ENCODE assay signal across 11 mouse cellular contexts in genomic region chr10:81152609-81153008, GRCm38 (mm10). TPM values are rescaled to one million over a fixed set of nuclear protein-coding genes. Genes with fewer than 3 reads are reported as not detected.
A peak's percentile ranks its signal among the peaks of the same experiment; 100 is the strongest.
DNase-seq lines count a peak whose midpoint lies in the region; ATAC-seq and TF ChIP-seq lines count a peak whose summit lies in the region.
"Had no signal": no experiment of that assay in that cellular context is flagged by ENCODE, and none has a peak within 500 bp of the region (broad histone marks: within the 10 kb centered on the region; RNA-seq: fewer than 3 reads in every experiment).

No protein-coding gene starts in this region.

- H3K27me3 ChIP-seq in heart, embryonic 16.5 days (ENCODE audit: control insufficient read depth, insufficient read depth, low read length), result no peaks in the 10 kb centered on the region
- H3K27me3 ChIP-seq in midbrain, embryonic 12.5 days, result no peaks in the 10 kb centered on the region
- no peaks in the 10 kb centered on the region for H3K27me3 ChIP-seq in midbrain, embryonic 16.5 days (ENCODE audit: control insufficient read depth, insufficient read depth, low read depth, low read length)
- H3K27me3 ChIP-seq in limb, embryonic 13.5 days, result no peaks in the 10 kb centered on the region
- no peaks in the 10 kb centered on the region for H3K27me3 ChIP-seq in stomach, postnatal 0 days (ENCODE audit: control insufficient read depth, insufficient read depth, low read length)

- DNase-seq in heart, adult 8-10 months (ENCODE audit: low spot score), result no peak
- peak; percentile 37 for DNase-seq in stomach, postnatal 0 days (ENCODE audit: low spot score)
- DNase-seq in urinary bladder, postnatal 14 days (ENCODE audit: low spot score), result no peak
- DNase-seq: cerebellum, adult 8-10 months had no signal

- 55% methylated on average over 12 of the region's 12 CpGs for WGBS in heart, embryonic 16.5 days
- WGBS in midbrain, embryonic 12.5 days, result 81% methylated on average over 12 of the region's 12 CpGs
- WGBS in midbrain, embryonic 16.5 days, result 82% methylated on average over 12 of the region's 12 CpGs
- 77% methylated on average over 12 of the region's 12 CpGs for WGBS in limb, embryonic 13.5 days
- WGBS in stomach, postnatal 0 days, result 66% methylated on average over 12 of the region's 12 CpGs

- TF ChIP-seq EP300 in stomach, postnatal 0 days (optimal IDR thresholded peaks at IDR 0.05), result no peak

- no peak; the same call in 1 of the 2 replicates for ATAC-seq in heart, embryonic 16.5 days (replicated peaks; ENCODE audit: extremely low read depth, insufficient read depth, low FRiP score)
- no peak for ATAC-seq in midbrain, embryonic 12.5 days (ENCODE audit: low FRiP score, low read depth)
- ATAC-seq in midbrain, embryonic 16.5 days, result no peak
- no peak for ATAC-seq in limb, embryonic 13.5 days (ENCODE audit: low FRiP score, low read depth)
- 0 out of 2 replicates have a peak, but pooled peaks have one; percentile 11 for ATAC-seq in stomach, postnatal 0 days (ENCODE audit: low FRiP score, low TSS enrichment)
- ATAC-seq: hindbrain, postnatal 0 days had no signal

- peak overlapping the region; percentile 53 for H3K27ac ChIP-seq in heart, embryonic 16.5 days (ENCODE audit: low read length)
- H3K27ac ChIP-seq in midbrain, embryonic 12.5 days (replicated peaks), result peak overlapping the region; percentile 49; the same call in 1 of the 2 replicates
- H3K27ac ChIP-seq in midbrain, embryonic 16.5 days (ENCODE audit: low read length), result no peak overlapping the region
- H3K27ac ChIP-seq in limb, embryonic 13.5 days, result 0 out of 2 replicates have a peak overlapping the region, but pooled peaks have one; percentile 48
- peak overlapping the region; percentile 35 for H3K27ac ChIP-seq in stomach, postnatal 0 days (replicated peaks)
- H3K27ac ChIP-seq: hindbrain, postnatal 0 days had no signal

- peaks cover 62% of the 10 kb centered on the region for H3K36me3 ChIP-seq in heart, embryonic 16.5 days (ENCODE audit: control insufficient read depth, insufficient read depth)
- H3K36me3 ChIP-seq in midbrain, embryonic 12.5 days, result peaks cover 84% of the 10 kb centered on the region
- H3K36me3 ChIP-seq in midbrain, embryonic 16.5 days (ENCODE audit: control insufficient read depth, insufficient read depth, low read length), result peaks cover 56% of the 10 kb centered on the region
- peaks cover 89% of the 10 kb centered on the region for H3K36me3 ChIP-seq in limb, embryonic 13.5 days
- peaks cover 47% of the 10 kb centered on the region for H3K36me3 ChIP-seq in stomach, postnatal 0 days (ENCODE audit: control insufficient read depth, insufficient read depth, low read length)

- peaks cover 5% of the 10 kb centered on the region; the same call in 1 of the 2 replicates for H3K4me1 ChIP-seq in heart, embryonic 16.5 days (ENCODE audit: control insufficient read depth, insufficient read depth, low read length)
- no peaks in the 10 kb centered on the region for H3K4me1 ChIP-seq in midbrain, embryonic 12.5 days
- H3K4me1 ChIP-seq in midbrain, embryonic 16.5 days (ENCODE audit: control insufficient read depth, insufficient read depth, low read length), result no peaks in the 10 kb centered on the region
- 0 out of 2 replicates have a peak, but pooled peaks cover 4% of the 10 kb centered on the region for H3K4me1 ChIP-seq in limb, embryonic 13.5 days
- H3K4me1 ChIP-seq in stomach, postnatal 0 days (replicated peaks; ENCODE audit: control insufficient read depth, insufficient read depth), result no peaks in the 10 kb centered on the region

- no peak overlapping the region for H3K4me3 ChIP-seq in heart, embryonic 16.5 days (ENCODE audit: low read length)
- no peak overlapping the region for H3K4me3 ChIP-seq in midbrain, embryonic 12.5 days
- no peak overlapping the region for H3K4me3 ChIP-seq in midbrain, embryonic 16.5 days (ENCODE audit: low read depth, low read length)
- H3K4me3 ChIP-seq in limb, embryonic 13.5 days, result no peak overlapping the region
- H3K4me3 ChIP-seq in stomach, postnatal 0 days (ENCODE audit: low read depth, low read length), result no peak overlapping the region

- H3K9me3 ChIP-seq in heart, embryonic 16.5 days (replicated peaks; ENCODE audit: control insufficient read depth, low read length), result no peaks in the 10 kb centered on the region
- no peaks in the 10 kb centered on the region for H3K9me3 ChIP-seq in midbrain, embryonic 12.5 days
- no peaks in the 10 kb centered on the region for H3K9me3 ChIP-seq in midbrain, embryonic 16.5 days (replicated peaks; ENCODE audit: control insufficient read depth, low read length, poor library complexity, severe bottlenecking)
- H3K9me3 ChIP-seq in limb, embryonic 13.5 days, result no peaks in the 10 kb centered on the region
- H3K9me3 ChIP-seq in stomach, postnatal 0 days (ENCODE audit: control insufficient read depth, low read length), result no peaks in the 10 kb centered on the region

- TF ChIP-seq CTCF in stomach, postnatal 0 days (IDR thresholded peaks at IDR 0.05; ENCODE audit: low read depth), result no peak

- H3K4me2 ChIP-seq in heart, embryonic 16.5 days (ENCODE audit: low read depth, low read length), result no peak overlapping the region
- no peak overlapping the region for H3K4me2 ChIP-seq in midbrain, embryonic 12.5 days (replicated peaks)
- no peak overlapping the region for H3K4me2 ChIP-seq in midbrain, embryonic 16.5 days (ENCODE audit: low read length)
- no peak overlapping the region for H3K4me2 ChIP-seq in limb, embryonic 13.5 days (replicated peaks)
- no peak overlapping the region for H3K4me2 ChIP-seq in stomach, postnatal 0 days (replicated peaks; ENCODE audit: low read depth)

- no peak overlapping the region for H3K9ac ChIP-seq in heart, embryonic 16.5 days (ENCODE audit: low read length)
- H3K9ac ChIP-seq in midbrain, embryonic 12.5 days (replicated peaks), result no peak overlapping the region
- H3K9ac ChIP-seq in midbrain, embryonic 16.5 days (ENCODE audit: low read depth, low read length), result no peak overlapping the region
- H3K9ac ChIP-seq in limb, embryonic 13.5 days, result no peak overlapping the region
- H3K9ac ChIP-seq in stomach, postnatal 0 days (ENCODE audit: low read length), result peak overlapping the region; percentile 23; the same call in 1 of the 2 replicates

RNA-seq across cellular contexts. Expression of gene Pias4, which starts 15.1 kb away (rescaled TPM):
- polyA plus RNA-seq in heart, embryonic 16.5 days (2015; fragmentation: Nextera tagmentation; extraction: Ambion mirVana), result 34.7 and 37.5 TPM in 2 replicates
- 10 to 100 TPM; 16.8 to 18.6 (median 17.0) TPM for total RNA-seq in heart, adult 8-10 months (2022)
- 58.6 and 64.9 TPM in 2 replicates for polyA plus RNA-seq in midbrain, embryonic 12.5 days (2016; fragmentation: Nextera tagmentation; extraction: Ambion mirVana)
- 49.7 and 52.2 TPM in 2 replicates for polyA plus RNA-seq in midbrain, embryonic 16.5 days (2015; fragmentation: Nextera tagmentation; extraction: Ambion mirVana)
- 62.2 and 62.3 TPM in 2 replicates for polyA plus RNA-seq in limb, embryonic 13.5 days (2015; fragmentation: Nextera tagmentation; extraction: Ambion mirVana)
- polyA plus RNA-seq in stomach, postnatal 0 days (2015; fragmentation: Nextera tagmentation; extraction: Ambion mirVana), result 18.7 and 20.9 TPM in 2 replicates

RNA-seq across cellular contexts. Expression of gene Zbtb7a, which starts 17.6 kb away (rescaled TPM):
- polyA plus RNA-seq in heart, embryonic 16.5 days (2015; fragmentation: Nextera tagmentation; extraction: Ambion mirVana), result 25.5 and 30.1 TPM in 2 replicates
- 10 to 100 TPM; 39.4 to 41.9 (median 40.7) TPM for total RNA-seq in heart, adult 8-10 months (2022)
- 14.6 and 15.9 TPM in 2 replicates for polyA plus RNA-seq in midbrain, embryonic 12.5 days (2016; fragmentation: Nextera tagmentation; extraction: Ambion mirVana)
- 11.3 and 12.6 TPM in 2 replicates for polyA plus RNA-seq in midbrain, embryonic 16.5 days (2015; fragmentation: Nextera tagmentation; extraction: Ambion mirVana)
- 22.5 and 22.6 TPM in 2 replicates for polyA plus RNA-seq in limb, embryonic 13.5 days (2015; fragmentation: Nextera tagmentation; extraction: Ambion mirVana)
- polyA plus RNA-seq in stomach, postnatal 0 days (2015; fragmentation: Nextera tagmentation; extraction: Ambion mirVana), result 87.5 and 94.1 TPM in 2 replicates

RNA-seq across cellular contexts. Expression of gene Eef2, which starts 23.8 kb away (rescaled TPM):
- 435 and 443 TPM in 2 replicates for polyA plus RNA-seq in heart, embryonic 16.5 days (2015; fragmentation: Nextera tagmentation; extraction: Ambion mirVana)
- total RNA-seq in heart, adult 8-10 months (2022), result 1,000 to 10,000 TPM; 1,076 to 1,267 (median 1,170) TPM
- polyA plus RNA-seq in midbrain, embryonic 12.5 days (2016; fragmentation: Nextera tagmentation; extraction: Ambion mirVana), result 531 and 534 TPM in 2 replicates
- polyA plus RNA-seq in midbrain, embryonic 16.5 days (2015; fragmentation: Nextera tagmentation; extraction: Ambion mirVana), result 535 and 543 TPM in 2 replicates
- polyA plus RNA-seq in limb, embryonic 13.5 days (2015; fragmentation: Nextera tagmentation; extraction: Ambion mirVana), result 577 and 592 TPM in 2 replicates
- polyA plus RNA-seq in stomach, postnatal 0 days (2015; fragmentation: Nextera tagmentation; extraction: Ambion mirVana), result 337 and 380 TPM in 2 replicates

RNA-seq across cellular contexts. Expression of gene Dapk3, which starts 30.2 kb away (rescaled TPM):
- 33.9 and 40.2 TPM in 2 replicates for polyA plus RNA-seq in heart, embryonic 16.5 days (2015; fragmentation: Nextera tagmentation; extraction: Ambion mirVana)
- total RNA-seq in heart, adult 8-10 months (2022), result 10 to 100 TPM; 26.3 to 35.5 (median 29.8) TPM
- polyA plus RNA-seq in midbrain, embryonic 12.5 days (2016; fragmentation: Nextera tagmentation; extraction: Ambion mirVana), result 77.3 and 79.6 TPM in 2 replicates
- polyA plus RNA-seq in midbrain, embryonic 16.5 days (2015; fragmentation: Nextera tagmentation; extraction: Ambion mirVana), result 52.5 and 58.3 TPM in 2 replicates
- polyA plus RNA-seq in limb, embryonic 13.5 days (2015; fragmentation: Nextera tagmentation; extraction: Ambion mirVana), result 53.4 and 53.7 TPM in 2 replicates
- 44.6 and 51.8 TPM in 2 replicates for polyA plus RNA-seq in stomach, postnatal 0 days (2015; fragmentation: Nextera tagmentation; extraction: Ambion mirVana)

RNA-seq across cellular contexts. Expression of gene 4930442H23Rik, which starts 31.0 kb away (rescaled TPM):
- polyA plus RNA-seq in heart, embryonic 16.5 days (2015; fragmentation: Nextera tagmentation; extraction: Ambion mirVana), result 0.11 TPM in 2 replicates
- not detected for total RNA-seq in heart, adult 8-10 months (2022)
- polyA plus RNA-seq in midbrain, embryonic 12.5 days (2016; fragmentation: Nextera tagmentation; extraction: Ambion mirVana), result 0.18 TPM in 1 of 2 replicates, not detected in the other
- not detected in 2 replicates for polyA plus RNA-seq in midbrain, embryonic 16.5 days (2015; fragmentation: Nextera tagmentation; extraction: Ambion mirVana)
- not detected in 2 replicates for polyA plus RNA-seq in limb, embryonic 13.5 days (2015; fragmentation: Nextera tagmentation; extraction: Ambion mirVana)
- 0.07 TPM in 1 of 2 replicates, not detected in the other for polyA plus RNA-seq in stomach, postnatal 0 days (2015; fragmentation: Nextera tagmentation; extraction: Ambion mirVana)
- total RNA-seq: hindbrain, postnatal 0 days; left cerebral cortex, adult 18-20 months had no signal
- polyA plus RNA-seq: lung, embryonic 16.5 days had no signal
